Mouse (Mus musculus) C2C12 (cell line): ENCODE results near the gene Ngf.

Source experiments
- CTCF ChIP-seq: IDR thresholded peaks from one replicate; pipeline ENCODE4 v1.5.1; 2011; ENCODE audit not compliant: control insufficient read depth, insufficient read depth, insufficient read length
- MYOG ChIP-seq: IDR thresholded peaks from one replicate; pipeline ENCODE4 v1.6.1; 2011; ENCODE audit not compliant: control insufficient read depth, insufficient read length; ENCODE audit errors: extremely low read depth

DNA sequence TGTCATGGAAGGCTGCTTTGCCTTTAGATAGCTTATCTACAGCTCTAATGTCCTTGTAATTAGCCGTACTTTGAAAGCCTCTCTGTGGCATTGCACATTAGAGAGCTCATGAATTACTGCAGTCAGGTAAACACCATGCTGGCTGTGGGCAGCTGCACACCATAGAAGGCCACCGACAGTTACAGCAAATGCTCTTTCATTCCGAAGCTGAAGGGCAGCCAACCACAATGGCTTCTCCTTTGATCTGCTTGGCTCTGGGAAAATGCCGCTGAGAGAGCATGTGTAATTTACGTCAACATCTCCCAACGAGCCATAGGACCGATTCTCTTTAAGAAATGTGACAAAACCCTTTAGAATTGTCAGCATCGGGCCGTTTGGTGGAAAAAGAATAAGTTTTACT lies 38.7 kb downstream of the Ngf start:
- TF ChIP-seq CTCF (no peak), MYOG (no peak)
